Mouse (Mus musculus) lung, postnatal 25 days (tissue): ENCODE data around the gene Cecr2.
"Not testable (repeated sequence)": the region's sequence is repeated elsewhere in the genome, so short reads cannot be mapped to it uniquely, and the experiment has no call there.

ENCODE experiments used
- DNase-seq: peaks from one replicate; pipeline ENCODE4 v3.0.0; 2022; ENCODE audit warnings: low spot score

Gene Cecr2

DNA sequence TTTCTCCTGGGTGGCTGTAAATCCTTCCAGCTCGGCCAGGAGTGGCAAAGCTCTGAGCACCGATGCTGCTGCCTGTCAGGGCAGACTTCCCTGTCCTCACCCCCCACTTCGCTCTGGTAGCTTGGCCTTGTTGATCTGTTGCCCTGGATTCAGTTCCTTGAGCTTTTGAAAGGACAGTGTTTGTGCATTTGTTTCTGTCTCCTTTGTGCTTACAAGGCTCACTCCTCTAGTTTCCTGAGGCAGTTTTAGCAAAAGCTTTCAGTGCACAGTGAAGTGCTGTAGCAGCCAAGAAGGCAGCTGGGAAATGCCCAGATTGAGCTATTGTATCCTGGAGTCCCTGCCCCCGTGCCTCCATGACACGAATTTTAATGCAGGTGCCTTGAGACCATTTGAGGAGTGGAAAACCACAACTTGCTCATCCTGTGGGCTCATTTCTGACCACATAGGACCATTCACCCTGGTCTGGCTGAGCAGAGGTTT, 107.0 kb downstream of the Cecr2 start, which contains the start of gene Slc25a18:
Gene Slc25a18 (plus strand): TSS at position 430 of the 480 bp plus-strand sequence.
- DNase-seq, result no peak

DNA sequence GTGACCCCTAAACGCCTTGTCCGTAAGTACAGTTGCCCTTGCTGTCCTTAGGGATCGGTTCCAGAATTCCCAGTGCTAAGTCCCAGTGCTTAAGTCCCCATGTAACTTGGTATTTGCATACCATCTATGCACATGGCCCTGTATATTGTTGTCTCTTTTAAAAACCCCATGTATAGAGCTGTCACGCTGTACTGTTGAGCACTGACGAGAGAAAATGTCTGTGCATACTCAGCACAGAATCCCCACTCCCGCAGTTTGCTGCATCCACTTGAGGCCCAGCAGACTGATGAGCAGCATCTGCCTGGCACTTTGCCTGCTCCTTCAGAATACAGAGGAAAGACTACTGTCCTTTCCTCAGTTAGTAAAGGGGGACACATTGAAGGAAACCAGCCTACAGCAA, 107.6 kb downstream of the Cecr2 start:
- no peak for DNase-seq

DNA sequence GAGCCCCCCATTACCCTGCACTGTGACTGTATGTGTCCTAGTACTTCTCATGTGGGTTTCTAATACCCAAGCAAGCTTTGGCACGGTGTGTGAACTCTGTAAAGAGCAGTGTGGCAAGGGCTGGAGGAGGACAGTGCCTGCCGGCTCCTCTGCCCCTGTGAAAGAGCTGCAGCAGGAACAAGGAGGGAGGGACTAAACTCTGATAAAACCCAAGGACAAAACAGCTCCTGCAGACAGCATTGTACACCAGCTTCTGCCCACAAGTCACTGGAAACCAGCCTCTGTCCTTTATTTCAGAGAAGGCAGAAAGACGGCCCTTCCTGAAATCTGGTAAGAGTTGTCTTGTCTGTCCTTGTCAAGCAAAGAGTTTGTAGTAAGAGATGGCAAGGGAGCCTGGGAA, 110.1 kb downstream of the Cecr2 start:
- DNase-seq, result no peak

DNA sequence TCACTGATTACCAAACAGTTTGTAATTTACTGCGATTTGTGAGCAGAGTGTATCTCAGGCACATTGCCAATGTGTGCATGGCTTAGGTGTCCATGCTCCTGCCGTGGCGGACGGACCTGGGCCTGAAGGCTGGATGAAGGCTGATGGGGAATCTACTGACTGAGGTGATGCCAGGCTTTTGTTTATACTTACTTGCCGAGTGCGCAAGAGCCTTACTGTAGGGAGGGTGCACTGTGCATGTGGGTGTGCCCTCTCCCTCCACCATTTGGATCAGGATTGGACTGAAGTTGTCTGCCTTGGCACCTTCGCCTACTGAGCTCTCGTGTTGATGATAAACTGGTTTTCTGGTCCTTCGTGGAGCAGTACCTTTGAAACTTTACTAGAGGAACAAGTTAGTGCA, 111.4 kb downstream of the Cecr2 start:
- no peak for DNase-seq

DNA sequence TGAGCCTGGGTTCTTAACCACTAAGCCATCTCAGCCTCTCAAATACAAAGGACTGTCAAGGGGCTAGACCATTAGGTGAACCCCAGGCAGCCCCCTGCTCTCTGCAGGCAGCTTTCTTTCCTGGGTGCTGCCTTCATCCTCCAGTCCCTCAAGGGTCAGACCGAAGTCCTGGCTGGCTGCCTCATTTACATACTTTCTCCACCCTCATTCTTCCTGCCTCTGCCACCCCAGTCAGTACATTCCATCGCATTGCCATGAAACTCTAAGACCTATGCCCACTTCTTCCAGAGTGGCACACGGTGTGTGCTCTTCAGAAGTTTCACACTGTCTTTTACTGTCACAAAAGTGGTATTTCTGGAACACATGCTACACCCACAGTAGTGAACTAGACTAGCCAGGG, 112.1 kb downstream of the Cecr2 start:
- no peak for DNase-seq

DNA sequence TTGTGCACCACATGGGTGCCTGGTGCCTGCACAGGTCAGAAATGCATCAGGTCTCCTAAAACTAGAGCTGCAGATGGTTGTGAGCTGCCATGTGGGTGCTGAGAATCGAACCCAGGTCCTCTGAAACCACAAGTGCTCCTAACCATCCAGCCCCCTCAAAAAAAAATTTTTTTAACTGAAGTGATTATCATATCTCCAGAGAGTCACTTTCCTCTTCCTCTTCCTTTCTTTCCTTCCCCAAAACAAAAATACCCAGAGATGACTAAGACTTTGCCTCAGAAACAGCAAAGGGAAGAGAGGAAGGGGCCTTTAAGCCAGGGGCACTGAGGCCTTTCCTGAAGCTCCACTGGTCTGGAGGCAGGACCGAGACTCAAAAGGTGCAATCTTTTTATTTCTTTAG, 116.8 kb downstream of the Cecr2 start:
- DNase-seq, result no peak

DNA sequence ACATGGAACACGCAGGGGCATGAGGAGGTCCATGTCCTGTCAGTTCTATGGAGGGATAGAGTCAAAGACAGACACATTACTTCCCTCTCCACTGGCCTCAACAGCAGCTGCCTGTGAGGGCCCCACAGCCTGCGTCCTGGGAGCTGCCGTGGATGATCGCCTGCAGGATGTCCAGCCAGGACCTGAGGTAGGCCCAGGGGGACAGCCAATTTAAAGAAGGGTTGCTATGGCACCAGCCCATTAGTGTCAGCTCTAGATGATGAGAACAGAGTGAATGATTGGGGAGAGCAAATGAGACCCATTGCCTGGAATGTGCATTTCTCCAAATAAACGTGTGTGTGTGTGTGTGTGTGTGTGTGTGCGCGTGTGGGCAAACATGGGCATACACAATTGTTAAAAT, 118.2 kb downstream of the Cecr2 start:
- DNase-seq, result no peak

DNA sequence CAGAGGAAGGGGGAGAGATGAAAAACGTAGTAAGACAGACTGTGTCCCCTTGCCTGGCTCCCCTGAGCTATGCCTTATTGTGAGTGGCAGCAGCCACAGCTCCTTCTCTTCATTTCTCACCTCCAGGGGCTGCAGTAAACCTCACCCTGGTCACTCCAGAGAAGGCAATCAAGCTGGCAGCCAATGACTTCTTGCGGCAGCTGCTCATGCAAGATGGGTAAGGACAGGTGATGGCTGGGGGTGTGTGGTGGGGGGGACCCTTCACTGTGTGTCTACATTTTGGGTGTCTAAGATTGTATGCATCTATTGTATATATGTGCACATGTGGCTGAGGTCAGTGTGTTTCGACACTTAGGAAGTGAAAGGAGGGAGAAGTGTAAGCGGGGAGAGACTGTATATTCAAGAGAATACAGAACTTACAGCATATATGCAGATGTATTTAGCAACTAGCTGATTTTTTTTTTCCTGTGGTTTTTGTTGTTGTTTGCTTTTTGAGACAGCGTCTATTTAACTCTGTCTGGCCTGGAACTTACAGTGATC, 122.0 kb downstream of the Cecr2 start:
- DNase-seq, result no peak

DNA sequence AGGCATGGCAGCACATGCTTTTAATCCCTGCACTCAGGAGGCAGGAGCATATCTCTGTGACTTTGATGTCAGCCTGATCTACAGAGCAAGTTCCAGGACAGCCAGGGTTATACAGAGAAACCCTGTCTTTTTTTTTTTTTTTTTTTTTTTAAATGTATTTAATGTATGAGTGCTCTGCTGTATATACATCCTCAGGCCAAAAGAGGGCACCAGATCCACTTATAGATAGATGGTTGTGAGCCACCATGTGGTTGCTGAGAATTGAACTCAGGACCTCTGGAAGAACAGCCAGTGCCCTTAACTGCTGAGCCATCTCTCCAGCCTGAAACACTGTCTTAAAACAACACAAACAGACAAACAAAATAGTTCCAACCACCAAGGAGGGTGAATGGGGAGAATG, 122.7 kb downstream of the Cecr2 start:
- DNase-seq, result no peak

DNA sequence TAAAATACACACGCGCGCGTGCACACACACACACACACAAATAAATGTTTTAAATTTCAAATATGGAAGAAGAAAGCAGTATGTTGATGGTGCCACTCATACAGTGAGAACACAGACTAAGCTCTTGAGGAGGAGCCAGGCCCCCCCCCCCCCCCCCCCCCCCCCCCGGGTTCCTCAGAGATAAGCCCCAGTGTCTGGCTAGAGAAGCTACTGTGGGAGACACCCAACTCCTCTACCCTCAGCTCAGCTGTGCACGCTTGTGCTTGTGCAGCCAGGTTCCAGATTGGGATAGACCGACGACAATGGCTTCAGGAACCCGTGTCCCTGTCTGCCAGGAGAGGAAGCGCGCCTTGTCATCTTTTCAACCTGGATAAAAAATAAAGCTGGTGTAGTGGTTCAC, 124.0 kb downstream of the Cecr2 start:
- DNase-seq, result no peak

DNA sequence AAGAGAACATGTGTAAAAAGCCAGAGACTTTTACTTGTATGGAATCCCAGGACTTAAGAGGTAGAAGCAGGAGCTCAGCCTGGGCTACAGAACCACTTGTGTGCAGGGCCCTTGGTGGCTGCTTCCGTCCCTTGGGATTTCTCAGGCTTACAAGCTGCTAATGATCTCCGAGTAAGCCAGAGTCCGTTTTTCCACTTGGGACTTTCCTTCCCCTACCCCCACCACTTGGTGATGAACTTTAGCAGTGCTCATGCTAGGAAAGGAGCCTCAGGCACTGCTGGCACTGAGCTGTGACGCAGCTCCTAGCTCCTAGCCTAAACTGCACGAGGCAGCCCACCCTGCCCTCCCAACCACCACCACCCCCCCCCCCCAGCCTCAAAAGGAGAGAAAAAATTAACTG, 124.5 kb downstream of the Cecr2 start:
- no peak for DNase-seq

DNA sequence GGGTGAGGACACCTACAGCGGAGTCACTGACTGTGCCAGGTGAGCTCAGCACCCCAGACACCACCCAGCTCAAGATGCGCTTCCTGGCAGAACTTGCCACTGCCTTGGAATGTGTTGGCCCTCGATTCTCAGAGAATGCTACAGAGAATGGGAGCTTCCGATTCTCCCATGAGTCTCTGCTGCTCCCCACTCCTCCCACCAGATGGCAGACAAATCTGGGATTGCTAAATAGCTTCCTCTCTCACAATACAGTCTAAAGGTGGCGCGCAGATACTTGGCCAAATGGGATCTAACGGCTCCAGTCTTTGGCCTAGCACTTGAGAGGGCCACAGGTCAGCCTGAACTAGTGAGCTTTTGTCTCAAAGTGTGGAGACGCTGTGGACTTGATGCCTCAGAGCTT, 126.8 kb downstream of the Cecr2 start:
- no peak for DNase-seq

DNA sequence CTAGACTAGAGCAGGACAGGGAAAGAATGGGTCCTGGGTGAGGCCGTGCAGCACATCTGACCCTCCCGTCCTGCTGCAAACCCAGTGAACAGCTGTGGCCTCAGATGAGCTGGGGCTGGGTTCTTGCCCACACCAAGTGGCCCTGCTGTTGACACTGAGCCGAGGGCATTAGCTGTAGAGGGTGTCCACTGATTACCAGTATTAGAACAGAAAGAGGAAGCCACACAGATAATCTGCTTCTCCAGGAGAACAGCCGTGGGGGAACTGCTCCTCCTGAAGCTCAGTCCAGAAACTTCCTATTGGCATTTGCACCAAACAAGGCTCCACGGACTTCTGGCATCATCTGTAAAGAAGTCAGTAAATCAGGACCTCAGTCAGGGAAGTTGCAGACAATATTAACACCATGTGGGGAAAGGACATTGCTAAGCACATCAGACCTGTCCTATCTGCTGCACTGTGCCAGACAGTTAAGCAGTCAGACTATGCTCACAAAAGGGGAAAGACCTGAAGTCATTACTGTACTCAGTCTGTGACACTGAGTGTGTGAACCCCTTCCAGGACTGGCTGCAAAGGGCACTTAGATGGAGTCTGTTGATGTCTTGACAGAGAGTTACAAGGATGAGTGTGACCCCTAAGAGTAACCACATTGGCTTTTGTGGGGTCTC, 129.4 kb downstream of the Cecr2 start:
- DNase-seq, result no peak

DNA sequence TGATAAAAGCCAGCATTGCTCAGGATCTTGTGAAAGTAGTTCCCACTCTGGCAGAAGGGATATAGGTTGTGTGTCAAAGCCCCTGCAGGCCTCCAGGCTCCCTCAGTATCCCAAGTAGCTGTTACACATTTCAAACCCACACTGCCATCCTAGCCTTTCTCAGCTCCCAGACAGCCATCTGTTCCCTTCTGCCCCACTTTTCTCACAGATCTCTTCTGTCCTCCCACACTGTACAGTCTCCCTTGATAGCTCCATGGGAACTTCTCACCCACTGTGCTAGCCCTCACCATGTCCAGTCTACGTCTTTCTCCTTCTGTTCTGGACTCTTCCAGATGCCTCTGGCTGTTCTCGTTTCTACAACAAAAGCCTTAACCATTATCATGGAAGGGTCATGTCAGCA, 129.9 kb downstream of the Cecr2 start:
- no peak for DNase-seq

DNA sequence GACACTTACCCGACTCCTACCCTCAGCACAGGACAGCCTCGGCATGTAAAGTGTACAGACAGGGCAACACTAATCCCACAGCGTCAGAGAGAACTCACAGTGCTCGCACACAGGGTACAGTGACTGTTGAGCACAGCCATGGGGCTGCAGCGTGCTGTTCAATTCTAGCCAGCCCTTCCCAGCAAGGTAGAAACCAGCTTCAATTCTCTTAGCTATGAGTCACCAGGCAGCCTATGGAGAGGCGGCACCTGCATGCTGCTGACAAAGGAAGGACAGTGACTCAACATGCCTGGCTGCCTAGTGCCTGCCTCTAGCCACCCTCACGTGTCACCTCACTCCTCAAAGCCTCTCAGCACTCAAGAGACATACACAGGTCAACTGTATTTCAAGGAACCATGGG, 131.8 kb downstream of the Cecr2 start:
- no peak for DNase-seq

DNA sequence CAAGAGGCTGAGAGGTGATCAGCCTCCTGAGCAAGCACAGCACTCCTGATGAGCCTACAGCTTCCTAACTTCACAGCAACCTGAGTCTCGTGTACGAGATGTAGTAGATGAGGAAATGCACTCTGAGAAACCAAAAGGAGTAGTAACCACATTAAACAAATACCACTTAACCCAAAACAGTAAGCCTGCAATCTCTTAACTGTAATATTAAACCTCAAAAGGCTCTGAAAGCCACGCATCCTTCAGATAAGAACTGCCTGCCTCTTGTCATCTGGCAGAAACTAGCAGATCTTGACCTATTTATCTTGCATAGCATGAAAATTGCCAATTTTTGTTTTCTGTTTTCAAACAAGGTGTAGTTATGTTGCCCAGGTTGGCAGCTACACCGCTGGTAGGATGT, 132.7 kb downstream of the Cecr2 start:
- no peak for DNase-seq

DNA sequence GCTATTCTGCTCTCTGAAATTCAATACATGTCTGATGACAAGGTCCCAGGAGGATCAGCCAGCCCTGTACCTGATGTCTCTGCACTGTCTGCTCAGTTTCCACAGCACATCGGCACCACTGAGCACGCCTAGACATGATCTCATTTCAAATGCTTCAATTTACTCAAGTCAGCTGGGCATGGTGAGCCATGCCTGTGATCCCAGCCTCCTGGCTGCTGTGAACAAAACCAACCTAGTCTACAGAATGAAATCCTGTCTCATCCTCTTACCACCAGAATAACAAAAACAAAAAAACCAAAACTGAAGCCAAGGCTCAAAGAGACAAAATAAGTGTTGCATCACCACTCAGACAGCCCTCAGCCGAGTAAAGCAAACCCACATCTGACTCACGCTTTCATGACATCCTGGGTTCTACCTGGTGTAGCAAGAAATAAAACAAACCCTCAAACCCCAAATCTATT, 133.4 kb downstream of the Cecr2 start:
- no peak for DNase-seq

DNA sequence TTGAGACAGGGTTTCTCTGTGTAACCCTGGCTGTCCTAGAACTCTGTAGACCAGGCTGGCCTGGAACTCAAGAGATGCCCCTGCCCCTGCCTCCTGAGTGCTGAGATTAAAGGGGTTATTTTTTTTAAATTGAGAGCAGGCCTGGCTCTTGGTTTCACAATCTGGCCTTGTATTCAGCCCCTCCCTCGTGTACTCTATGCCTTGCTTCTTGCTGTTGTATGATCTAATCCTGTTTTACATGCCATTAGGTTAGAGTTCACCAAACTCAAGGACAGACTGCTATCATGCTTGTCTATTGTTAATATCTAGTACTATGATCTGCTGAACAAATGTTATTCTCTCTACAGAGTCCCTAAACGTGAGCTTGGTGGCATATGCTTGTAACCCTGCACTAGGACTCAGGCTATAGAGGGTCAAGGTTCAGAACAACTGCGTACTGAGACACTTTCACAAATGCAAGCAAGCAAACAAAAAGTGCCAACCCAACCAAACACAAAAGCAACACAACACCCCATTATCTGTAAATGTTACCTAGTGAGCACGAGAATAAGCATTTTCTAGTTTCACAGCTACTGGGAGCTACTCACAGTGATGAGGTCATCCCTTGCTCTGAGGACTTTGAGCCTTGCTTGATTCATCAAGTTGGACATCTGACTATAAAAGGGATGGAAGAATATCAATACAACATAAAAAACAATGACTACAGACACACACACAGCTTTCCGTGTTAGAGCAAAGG, 141.0 kb downstream of the Cecr2 start:
- DNase-seq, result no peak

DNA sequence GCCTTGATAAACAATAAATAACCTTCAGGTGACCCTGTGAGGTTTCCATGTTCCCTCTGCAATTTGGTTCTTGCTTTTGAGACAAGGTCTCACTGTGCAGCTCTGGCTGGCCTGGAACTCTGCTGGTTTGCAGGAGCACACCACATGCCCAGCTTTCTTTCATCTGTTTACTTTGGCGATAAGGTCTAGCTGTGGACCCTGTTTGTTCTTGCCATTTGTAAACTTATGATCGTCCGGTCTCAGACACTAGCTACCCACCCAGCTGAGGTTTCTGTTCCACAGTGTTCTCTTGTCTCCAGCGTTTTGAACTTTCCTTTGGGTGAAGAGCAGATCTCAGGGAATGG, 141.5 kb downstream of the Cecr2 start:
- DNase-seq, result no peak

DNA sequence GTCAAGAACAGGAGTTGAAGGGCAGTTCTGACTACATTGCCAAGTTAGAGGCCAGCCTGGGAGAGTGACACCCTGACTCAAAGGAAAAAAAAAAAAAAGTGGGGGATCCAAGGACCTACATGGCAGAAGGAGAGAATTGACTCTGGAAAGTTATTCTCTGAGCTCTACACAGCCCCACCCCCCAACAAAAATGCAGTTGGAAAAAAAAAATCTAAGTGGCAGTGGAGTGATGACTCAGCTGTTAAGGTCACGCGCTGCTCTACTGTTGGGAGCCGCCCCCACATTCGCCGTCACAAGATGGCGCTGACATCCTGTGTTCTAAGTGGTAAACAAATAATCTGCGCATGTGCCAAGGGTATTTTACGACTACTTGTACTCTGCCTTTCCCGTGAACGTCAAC, 145.8 kb downstream of the Cecr2 start:
- not testable (repeated sequence) for DNase-seq

DNA sequence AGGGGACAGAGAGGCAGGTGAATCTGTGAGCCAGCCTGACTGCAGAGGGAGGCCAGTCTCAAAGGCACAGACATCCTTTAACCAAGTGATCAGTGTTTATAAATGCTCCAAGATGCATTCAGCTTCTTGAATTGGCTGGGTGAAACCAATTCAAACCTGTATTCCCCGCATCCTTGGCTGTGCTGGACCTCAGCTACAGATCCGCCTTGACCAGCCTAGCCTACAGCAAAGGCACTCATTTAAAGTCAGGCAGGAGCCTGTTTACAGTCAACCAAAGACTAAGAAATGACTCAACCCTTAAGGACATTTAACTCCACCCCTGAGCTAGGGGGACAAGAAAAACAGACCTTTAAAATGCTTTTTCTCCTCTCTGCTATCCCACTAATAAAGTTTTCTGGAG, 153.1 kb downstream of the Cecr2 start:
- DNase-seq, result no peak

DNA sequence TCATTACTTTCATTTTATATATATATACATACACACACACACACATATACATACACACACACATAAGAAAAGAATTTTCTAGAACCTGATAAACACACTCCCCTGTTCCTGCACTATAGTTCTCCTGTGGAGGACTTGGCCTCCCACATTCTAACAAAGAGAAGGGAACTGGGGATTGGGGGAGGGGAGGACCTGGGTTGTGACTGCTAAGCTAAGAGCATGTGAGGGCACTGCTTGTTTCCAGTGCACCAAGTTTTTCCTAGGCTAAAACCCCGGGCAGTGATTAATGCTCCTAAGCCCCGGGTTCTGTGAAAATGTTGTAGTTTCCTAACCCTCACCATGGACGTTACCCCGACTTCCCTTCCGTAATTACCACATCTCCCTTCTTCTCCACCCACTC, 154.0 kb downstream of the Cecr2 start:
- DNase-seq, result no peak
